Mouse (Mus musculus) bone marrow macrophage, adult 2 months (primary cell): ENCODE results near the gene Lmf2.

ENCODE experiments used
- CTCF ChIP-seq: IDR thresholded peaks from 2 replicates; pipeline ENCODE4 v1.5.1; 2012; ENCODE audit warnings: low read depth, mild to moderate bottlenecking, low read length, moderate library complexity
- POLR2A ChIP-seq: IDR thresholded peaks from 2 replicates; pipeline ENCODE4 v1.6.1; 2012; ENCODE audit warnings: mild to moderate bottlenecking, low read depth, low read length, borderline replicate concordance

GRCm38 (mm10) chr15:89379429-89379828, 24.0 kb upstream of the Lmf2 start:
- TF ChIP-seq CTCF: no peak
- no peak for TF ChIP-seq POLR2A
